Mouse (Mus musculus) testis, postnatal 14 days (tissue): ENCODE data around the gene Gm49354.
"Not testable (repeated sequence)": the region's sequence is repeated elsewhere in the genome, so short reads cannot be mapped to it uniquely, and the experiment has no call there.

Experiments
- DNase-seq: peaks from one replicate; pipeline ENCODE4 v3.0.0; 2021; ENCODE audit warnings: low spot score

Gm49354 gene

DNA sequence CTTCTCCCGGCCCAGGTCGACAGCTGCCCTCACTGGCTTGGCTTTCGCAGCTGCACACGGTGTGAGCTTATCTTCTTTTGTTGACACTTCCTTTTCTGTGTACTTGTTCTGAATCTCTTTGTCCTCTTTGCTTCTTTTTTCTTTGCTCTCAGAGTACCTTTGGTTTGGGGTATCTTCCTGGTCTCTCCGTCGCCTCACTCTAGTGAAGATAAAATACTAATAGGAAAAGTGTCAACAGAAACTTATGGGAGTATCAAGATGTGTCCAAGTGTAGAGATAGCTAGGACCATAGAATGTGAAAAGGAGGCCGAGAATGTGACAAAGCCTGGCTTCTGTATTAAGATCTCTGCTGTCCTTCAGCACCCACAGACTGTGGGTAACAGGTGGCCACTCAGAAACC is at the start of gene Gm49354:
Gm49354 (minus strand) TSS at position 101 of the 400 bp plus-strand sequence.
- no peak for DNase-seq

DNA sequence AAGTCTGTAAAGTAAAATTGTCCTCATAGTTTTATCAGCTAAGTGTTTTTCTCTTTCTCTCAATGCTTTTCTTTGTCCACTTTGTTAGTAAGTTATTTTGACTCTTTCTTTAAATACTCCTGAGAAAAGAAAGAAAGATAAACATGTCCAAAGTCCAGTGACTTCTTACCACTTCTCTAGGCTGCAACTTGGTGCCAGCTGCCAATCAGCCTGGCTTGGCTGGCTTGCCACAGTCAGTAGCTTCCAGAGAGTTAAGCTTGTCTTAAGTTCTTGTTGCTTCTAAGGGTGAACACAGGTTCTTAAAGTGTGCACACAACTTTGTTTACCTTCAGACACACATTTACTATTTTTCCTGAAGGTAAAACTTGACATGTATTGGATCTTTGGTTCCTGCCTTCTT is 43.9 kb upstream of the Gm49354 start:
- no peak for DNase-seq

DNA sequence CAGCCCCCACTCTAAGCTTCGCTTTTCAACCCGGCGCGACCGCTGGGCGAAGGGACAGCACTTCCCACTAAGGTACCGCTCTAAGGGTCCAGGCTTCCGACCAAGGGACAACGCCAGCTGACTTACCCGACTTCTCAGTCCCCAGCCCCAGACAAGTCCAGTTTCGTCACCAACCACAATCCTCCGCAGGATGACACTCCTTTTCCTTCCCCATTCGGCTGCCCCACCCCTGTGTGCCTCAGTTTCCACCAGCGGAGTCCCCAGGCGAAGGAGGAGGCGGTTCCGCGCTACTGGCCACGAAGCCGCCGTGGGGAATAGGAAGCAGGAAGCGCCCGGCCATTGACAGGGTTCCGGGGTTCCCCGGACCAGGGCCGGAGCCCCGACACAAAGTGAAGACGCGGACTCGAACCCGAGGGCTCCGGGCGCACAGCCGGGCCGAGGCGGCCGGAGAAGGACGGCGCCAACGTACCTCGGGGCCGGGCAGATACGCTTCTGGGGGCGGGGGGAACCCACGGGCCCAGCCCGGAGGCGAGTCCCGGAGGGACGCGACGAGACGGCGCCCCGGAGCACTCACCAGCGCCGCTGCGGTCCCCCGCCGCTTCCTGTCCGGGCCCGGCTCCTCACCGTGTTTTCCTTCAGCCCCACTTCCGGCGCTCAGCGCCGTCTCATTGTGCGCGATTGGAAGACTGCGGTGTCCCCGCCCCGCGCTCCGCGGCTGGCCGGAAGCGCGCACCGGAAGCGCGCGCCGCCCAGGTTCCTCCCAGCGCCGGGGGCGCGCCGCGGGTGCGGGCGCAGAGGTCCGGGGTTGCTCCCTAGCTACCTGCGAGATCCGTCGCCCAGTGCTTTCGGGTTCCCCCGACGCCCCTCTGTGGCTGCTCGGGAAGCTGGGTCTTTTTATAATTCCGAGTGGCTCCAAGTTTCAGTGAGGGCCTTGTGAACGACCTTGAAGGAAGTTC is 40.7 kb upstream of the Gm49354 start, which contains the start of gene Tut7:
Tut7 (minus strand) TSS at position 641 of the 956 bp plus-strand sequence.
- DNase-seq = peak; percentile 94

DNA sequence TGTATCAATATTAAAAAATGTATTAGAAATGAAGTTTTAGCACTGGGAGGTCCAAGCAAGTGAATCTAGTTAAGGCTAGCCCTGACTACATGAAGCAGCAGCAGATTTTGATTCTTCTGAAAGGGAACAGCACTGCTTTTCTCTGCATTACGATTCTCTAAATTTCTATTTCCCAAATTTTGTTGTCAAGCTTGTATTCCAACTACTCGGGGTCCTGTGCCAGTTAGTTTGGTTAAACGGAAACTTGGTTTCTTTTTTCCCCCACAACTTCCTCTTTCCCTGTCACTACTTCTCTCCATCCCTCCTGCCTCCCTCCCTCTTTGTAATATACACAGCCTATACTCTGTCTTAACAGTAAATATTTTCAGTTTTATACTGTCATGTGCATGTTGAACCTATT is 38.8 kb upstream of the Gm49354 start:
- no peak for DNase-seq

DNA sequence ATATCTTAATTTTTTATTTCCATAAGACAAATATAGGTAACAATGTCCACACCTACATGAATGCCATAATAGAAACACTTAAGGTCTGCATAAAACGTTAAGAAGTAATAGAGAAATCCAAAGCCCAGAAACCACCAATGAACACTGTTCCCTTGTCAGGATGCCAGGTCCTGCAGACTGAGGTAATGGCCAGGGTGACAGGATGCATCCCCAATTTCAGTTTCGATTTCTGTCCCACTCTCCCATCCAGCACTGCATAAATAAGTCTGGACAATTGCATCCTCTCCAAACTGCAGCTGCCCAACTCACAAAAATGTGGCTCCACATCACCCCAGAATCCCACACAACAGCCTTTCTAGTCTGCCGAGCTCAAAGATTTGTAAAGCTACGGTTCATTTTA is 38.1 kb upstream of the Gm49354 start:
- DNase-seq = no peak

DNA sequence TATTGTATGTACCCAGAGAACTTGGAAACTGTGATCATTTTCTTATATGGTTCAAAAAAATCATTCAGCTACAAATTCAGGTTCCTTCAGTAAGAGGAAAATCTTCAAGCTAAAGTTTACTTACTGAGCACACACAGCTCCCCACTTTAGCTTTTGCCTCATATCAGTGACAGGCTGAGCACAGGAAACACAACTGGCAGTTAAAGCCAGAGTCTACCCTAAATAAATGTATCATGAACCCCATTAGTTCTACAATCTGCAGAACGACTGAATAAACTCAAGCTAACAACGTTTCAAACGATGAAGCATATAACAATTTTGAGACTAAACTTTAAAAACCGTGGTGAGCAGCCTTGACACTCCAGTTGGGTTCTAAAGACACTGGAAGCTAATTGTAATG is 35.3 kb upstream of the Gm49354 start:
- no peak for DNase-seq

DNA sequence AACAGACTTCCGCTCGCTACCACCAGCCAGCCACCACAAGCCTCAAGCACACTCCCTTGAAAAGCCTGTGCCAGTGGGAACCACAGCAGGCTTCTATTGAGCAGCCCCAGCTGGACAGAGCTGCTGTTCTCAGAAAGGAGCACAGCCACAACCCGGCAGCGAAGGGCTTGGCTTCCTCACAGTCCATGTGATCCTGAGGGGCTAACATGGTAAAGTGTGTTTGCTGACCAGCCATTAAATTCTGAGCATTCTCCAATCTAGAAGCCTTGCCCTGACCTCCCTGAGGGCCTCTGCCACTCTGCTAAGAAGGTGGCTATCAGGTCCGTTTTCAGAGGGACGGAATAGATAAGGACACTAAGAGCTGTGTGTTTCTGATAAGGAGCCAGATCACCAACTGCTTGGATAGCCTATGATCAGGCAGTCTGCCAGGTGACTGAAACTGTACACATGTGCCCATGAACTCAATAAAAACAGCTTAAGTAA is 32.1 kb upstream of the Gm49354 start:
- DNase-seq = no peak

DNA sequence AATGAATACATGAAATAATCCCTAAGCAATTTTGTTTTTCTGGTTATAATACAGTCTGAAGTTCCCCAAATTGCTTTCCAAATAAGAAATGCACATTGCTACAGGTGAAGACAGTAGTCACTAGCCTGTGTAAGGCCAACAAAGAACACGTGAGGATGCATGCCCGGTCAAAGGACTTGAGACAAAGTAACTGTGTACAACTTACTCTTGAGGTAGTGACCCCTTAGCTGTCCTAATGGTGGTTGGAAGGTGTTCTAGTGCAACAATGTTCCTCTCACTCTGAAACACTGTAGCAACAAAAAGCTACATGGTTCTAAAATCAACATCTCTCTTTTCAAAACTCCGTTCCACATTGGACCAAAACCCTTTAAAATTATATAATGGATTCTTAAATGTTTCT is 29.5 kb upstream of the Gm49354 start:
- peak; percentile 53 for DNase-seq

DNA sequence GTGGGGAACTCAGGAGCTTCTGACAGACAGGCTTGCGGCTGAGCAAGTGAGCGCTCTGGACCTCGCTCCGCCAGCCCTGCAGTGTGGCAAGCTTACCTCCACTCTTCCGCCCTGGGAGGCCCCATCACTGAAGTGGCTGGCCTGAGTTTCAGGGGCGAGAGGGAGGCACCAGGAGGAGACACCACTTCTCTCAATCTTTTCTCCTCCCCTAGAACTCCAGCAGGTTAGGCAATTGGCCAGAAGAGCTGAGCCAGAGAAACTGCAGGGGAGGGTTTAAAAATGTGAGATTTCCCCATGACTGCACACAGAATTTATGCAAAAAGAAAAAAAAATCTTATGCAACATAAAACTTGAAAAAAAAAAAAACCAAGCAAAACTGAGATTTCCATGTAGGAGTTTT is 19.0 kb upstream of the Gm49354 start:
- DNase-seq = no peak

DNA sequence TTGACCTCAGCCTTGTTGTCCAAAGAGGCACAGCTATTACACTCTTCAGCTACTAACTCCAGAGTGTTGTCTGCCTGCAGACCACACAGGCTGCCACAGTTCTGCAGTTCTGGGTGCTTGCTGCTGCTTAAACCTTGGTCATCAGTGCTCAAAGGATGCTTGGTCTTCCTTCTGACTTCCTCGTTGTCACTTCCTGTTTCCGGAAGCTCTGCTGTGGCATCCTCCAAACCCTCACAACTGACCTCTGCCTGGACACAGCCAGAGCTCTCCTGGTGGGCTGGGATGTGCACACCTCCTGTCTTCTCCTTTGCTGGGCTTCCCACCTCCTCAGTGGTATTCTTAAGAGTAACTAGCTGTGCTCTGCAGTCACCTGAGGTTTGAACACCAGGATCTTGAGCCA is 18.0 kb upstream of the Gm49354 start:
- DNase-seq = no peak

DNA sequence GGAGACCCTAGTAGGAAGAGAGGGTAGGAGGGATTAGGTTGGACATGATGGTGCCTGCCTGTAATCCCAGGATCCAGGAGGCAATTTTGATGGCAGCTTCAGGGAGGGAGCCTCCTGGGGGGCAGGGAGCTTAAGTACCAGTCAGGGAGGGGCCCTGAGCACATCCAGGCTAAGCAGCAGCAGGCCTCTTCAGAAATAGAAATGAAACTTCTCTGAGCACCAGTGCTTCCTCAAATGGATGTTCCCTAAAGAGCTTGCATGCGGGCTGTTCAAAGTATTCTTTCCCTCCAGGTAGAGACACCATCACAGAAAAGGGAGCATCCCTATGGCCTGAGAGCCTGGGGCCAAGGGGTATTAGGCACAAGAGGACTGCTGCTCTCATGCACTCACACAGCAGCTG is 16.3 kb upstream of the Gm49354 start:
- DNase-seq = no peak

DNA sequence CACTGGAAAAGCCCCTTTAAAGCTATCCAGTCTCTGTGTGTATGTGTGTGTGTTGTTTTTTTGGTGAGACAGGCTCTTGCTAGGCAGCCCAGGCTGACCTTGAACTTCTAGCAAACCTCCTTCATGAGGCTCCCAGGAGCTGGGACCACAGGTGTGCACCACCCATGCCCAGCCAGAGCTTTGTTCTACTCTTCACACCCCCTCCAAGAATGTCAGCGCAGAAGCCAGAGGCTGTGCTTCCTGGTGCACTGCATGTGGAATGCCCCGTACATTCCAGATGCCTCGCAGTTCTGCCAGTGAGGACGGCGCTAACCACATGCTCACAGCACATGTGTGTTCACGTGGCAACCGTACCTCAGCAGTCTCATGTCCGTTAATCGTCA is 14.4 kb upstream of the Gm49354 start:
- DNase-seq = no peak

DNA sequence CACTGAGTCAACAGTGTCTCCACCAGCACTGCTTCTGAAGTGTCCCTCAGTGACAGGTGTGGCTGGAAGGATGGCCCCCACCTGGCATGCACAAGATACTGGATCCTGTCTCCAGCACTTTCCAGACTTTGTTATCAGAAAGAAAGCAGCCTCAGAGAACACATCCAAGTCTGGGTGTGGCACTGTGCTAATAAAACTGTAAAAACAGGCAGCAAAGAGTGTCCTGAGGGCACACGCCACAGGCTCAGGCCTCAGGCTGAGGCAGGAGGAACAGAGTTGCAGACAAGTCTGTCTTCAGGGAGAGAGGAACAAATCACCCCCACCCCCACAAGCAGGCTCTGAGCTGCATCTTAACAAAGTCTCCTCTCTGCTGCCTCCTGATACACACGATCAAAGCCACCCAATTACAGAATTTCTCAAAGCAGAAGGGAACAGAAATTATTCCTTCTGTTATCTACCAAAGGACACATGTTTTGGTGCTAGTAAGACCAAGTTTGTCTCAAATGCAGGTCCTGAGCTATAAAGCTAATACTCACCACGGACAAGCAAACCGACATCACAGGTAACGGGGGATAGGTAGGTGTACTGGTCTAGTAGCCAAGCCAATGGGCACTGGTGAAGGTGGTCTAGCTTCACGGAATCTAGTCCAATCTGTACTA is 13.9 kb upstream of the Gm49354 start:
- no peak for DNase-seq

DNA sequence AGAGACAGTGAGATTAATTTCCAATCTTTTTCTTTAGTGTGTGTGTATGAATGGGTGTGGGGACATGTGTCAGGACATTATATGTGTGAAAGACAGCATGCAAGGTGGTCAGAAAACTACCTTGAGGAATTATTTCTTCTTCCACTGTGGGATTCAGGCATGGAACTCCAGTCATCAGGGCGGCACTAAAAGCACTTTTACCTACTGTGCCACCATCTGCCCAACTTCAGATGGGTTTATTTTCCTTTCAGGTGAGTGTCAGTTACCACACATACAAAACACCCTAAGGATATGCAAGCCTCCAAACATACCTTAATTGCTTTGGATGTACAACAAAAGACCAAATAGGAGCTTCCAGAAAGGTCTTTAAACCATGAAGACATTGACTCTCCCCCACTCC is 12.7 kb upstream of the Gm49354 start:
- DNase-seq = no peak

DNA sequence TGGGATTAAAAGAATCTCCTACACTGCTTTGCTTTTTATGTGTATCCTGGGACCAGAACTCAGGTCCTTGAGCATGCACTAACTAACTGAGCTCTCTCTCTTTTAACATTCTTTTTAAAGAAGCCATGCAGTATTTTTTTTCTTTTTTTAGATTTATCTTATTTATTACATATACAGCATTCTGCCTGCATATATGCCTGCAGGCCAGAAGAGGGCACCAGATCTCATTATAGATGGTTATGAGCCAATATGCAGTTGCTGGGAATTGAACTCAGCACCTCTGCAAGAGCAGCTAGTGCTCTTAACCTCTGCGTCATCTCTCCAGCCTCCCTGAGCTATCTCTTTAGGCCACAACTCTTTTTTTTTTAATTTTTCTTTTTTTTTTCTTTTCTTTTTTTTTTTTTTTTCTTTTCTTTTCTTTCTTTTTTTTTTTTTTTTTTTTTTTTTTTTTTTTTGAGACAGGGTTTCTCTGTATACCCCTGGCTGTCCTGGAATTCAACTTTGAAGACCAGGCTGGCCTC is 2.2 kb downstream of the Gm49354 start:
- DNase-seq = not testable (repeated sequence)

DNA sequence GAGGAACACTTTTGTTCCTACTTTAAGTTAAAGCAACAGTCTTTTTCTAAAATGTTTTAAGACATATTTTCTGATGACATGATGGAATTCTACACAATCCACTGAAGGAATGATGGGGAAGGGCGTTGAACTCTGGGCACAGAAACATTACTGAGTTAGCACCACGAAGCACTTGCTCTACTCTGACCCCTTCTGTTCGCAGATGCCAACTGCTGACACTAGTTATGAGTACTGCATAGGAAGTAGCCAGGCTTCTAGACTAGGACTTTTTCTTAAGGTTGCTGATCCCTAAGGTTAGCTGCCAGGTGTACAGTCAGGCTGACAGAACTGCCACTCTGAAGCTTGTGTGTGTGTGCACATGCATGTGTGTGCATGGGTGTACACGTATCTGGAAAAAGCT is 2.8 kb downstream of the Gm49354 start:
- DNase-seq = no peak

DNA sequence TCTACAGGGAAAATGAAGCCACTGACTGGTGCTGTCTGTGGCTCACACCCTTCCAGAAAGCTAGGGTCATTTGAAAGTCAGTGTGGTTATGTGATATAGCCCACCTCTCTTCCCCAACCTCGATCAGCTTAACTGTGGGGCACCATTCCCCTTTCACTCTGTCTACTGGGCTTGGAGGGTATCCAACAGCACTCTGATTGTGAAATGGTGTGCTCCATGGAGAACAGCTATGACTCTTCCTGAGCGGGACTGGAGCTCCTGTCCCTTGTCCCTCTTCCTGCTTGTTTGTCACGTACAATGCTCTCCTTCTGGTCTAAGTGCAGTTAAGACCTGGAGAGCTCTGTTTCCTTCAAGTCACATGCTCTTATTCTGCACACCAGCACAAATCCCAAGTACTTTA is 6.9 kb downstream of the Gm49354 start:
- no peak for DNase-seq

DNA sequence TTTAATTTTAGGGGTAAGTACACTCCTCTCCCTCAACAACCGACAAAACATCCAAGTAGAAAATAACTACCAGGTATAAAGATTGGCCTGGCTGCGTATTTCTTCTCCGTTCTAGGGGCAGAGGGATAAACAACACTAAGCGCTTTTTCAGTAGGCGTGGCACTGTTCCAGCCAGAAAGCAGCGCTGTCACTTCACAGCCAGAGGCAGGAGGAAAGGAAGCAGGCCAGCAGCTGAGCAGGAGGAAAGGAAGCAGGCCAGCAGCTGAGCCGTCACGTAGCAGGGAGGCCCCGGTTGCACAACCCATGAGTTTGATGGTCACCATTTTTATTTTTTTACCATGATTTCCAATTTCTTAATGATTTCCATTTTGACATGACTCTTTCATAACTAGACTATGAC is 10.8 kb downstream of the Gm49354 start:
- peak; percentile 45 for DNase-seq

DNA sequence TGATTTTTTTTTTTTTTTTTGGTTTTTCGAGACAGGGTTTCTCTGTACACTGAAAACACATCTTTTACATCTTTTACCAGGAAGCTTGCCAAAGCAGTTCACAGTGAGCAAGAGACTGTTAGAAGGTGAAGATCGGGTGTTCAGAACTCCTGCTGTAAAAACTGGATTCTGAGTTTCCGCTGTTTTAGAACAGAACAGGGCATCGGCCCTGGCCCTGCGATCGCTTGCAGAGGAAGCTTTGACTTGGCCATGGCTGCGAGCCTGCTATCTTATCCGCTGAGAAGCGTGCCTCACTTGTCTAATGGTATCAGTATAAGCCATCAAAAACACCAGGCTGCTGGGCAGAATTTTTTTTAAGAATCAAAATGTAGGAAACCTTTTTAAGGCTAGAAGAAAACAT is 11.2 kb downstream of the Gm49354 start:
- no peak for DNase-seq

DNA sequence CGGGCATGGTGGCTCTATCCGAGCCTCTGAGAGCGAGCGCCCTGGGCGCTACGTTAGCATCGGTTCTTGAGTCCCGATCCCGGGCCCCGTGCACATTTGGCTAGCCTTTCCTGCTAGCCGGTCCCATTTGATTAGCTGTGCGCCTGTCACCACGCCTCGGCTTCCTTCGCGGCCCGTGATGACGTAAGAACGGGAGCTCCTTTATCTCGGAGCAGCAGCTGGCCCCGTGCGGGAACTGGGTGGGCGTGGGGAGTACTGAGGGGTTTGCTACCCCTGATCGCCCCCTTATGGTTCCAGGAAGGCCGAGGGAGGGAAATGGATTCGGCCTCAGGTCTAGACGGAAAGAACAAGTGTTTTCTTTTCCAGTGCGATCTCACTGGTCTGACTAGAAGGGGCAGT is 11.9 kb downstream of the Gm49354 start:
- peak; percentile 85 for DNase-seq

DNA sequence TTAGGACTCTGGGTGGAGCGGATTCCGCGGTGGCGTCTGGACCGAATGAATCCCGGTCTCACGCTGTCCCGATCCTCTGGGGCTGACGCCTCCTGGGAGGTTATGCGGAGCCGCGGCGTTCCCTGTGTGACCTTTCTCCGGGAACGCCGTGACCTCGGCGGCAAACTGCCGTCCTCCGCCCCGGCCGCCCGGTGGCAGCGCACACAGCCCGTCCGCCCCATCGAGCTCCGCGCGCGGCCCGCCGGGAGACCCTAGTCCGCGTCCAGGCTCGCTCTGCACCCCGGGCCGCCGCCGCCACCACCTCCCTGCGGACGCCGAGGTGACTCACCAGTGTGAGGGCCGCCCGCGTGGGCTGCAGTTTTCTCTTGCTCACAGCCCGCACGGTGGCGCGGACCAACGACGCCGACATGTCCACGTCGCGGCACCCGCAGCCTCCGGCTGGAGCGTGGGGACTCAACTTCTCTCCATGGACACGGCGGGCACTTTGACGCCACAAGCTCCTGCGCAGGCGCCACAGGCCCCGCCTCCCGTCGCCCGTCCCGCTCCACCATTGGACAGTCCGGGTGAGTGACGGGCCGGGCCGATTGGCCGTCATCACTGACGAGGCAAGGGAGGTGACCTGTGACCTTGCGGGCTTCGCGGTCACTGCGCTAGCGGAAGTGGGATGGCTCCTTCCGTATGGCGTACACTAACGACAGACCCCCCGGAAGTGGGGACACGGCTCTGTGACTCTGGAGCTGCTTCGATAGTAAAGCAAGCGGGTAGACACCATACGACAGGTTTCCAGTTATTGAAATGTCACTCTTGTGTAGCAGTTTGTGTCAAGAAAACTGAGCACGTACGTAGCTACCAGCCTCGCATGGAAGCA is 12.5 kb downstream of the Gm49354 start, which contains the start of gene Isca1:
Isca1 (minus strand) TSS at position 515 of the 868 bp plus-strand sequence.
- DNase-seq = peak; percentile 97

DNA sequence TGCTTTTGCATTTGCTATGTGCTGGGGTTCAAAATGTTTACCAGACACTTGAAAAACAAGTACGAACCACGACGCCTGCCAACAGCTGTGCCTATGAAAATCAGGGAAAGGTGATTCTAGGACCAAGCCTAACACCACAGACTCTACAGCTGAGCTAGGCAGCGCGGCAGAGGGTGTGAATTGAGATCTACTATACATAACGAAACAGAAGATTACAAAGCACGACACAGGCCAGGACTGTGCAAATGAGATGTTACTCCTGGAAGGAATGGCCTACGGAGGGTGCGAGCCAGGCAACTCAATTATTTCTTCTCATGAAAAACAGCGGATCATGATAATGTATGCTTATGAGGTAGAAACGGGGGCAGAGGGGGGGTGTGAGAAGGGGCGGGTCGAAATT is 13.5 kb downstream of the Gm49354 start:
- DNase-seq = no peak
